Mouse (Mus musculus): ENCODE data around the gene Wdr63. TPM values are rescaled to one million over a fixed set of nuclear protein-coding genes. Genes with fewer than 3 reads are reported as not detected.

Wdr63 gene
- polyA plus RNA-seq, 1 experiment from 2014 or later = 0.09 TPM

DNA sequence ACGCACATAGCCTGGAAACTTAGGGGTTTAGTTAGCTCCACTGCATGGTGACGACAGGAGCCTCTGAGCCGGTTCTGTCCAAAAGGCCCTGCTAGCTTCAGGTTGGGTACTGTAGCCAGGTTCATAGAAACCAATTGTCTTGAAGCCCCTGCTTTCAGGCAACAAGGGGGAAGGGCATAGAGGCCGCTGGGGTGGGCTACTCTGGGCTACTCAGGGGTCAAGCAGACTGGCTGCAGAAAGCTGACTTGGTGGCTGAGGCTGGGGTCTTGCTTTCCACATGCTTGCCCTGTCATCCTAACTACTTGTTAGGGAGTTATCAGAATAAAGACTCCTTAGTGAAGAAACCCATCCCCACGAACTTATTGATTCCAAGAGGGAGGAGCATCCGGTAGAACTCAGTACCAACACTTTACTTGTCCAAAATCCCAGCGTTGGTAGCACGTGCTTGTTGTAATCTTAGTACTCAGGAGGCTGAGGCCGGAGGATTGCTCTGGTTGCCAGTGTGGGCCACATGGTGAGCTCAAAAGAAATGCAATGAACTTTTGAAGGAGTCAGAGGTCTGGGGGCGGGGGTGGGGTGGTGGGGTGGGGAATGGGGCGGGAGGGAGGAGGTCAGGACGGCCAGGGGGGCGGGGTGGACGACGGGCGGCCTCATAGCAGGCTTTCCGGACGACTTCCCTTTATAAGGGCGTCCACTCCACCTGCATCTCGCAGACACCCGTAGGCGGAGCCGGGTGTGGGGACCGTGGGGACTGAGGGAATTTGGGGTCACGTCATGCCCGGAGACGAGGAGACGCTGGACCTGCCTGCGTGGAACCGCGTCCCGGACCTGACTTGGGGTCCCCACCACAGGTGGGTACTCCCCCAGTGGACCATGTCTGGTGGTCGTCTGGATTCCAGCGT, 41.5 kb upstream of the Wdr63 start, which contains the start of gene Mcoln2:
Gene Mcoln2 (plus strand): TSS at position 678 of the 902 bp plus-strand sequence.
- WGBS = 13% methylated on average over 34 of the region's 34 CpGs
- Histone ChIP-seq H3K27me3 (peaks cover 18% of the 10 kb centered on the region; the same call in 1 of the 2 replicates), H3K36me3 (no peaks in the 10 kb centered on the region), H3K4me3 (peak within 1 kb of the TSS; percentile 55), H3K27ac (peak within 1 kb of the TSS; percentile 5; the same call in 1 of the 2 replicates), H3K9me3 (replicated peaks) (no peaks in the 10 kb centered on the region), H3K9ac (peak within 1 kb of the TSS; percentile 53), H3K4me2 (peak within 1 kb of the TSS; percentile 98), H3K4me1 (replicated peaks) (peaks cover 17% of the 10 kb centered on the region)
- peak; percentile 28; the same call in 1 of the 2 replicates for ATAC-seq (replicated peaks; ENCODE audit: insufficient number of reproducible peaks, insufficient read depth, low FRiP score, low read depth)

DNA sequence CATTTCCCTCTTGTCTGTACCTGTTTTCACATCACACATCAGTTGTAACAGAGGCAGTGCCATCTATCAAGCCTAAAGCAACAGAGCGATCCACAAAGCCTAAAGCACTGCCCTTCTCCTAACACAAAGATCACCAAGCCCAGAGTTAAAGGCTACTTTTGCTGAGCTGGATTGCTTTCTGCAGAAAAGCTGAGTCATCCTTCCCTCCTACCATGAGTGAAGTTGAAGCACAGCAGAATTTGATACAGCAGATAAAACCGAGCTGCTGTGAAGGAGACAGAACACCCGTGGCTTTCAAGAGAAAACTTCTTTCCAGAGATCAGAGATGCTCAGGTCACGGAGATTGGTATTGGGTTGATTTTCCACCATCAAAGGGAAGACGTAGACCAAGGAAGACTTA, 38.2 kb upstream of the Wdr63 start:
- Histone ChIP-seq H3K4me3 (no peak overlapping the region), H3K4me2 (no peak overlapping the region), H3K9ac (no peak overlapping the region), H3K27me3 (peaks cover 10% of the 10 kb centered on the region; the same call in 1 of the 2 replicates), H3K27ac (no peak overlapping the region), H3K4me1 (replicated peaks) (peaks cover 12% of the 10 kb centered on the region), H3K36me3 (no peaks in the 10 kb centered on the region), H3K9me3 (replicated peaks) (no peaks in the 10 kb centered on the region)
- no peak for ATAC-seq (replicated peaks; ENCODE audit: insufficient number of reproducible peaks, insufficient read depth, low FRiP score, low read depth)
- 53% methylated on average over 5 of the region's 5 CpGs for WGBS

DNA sequence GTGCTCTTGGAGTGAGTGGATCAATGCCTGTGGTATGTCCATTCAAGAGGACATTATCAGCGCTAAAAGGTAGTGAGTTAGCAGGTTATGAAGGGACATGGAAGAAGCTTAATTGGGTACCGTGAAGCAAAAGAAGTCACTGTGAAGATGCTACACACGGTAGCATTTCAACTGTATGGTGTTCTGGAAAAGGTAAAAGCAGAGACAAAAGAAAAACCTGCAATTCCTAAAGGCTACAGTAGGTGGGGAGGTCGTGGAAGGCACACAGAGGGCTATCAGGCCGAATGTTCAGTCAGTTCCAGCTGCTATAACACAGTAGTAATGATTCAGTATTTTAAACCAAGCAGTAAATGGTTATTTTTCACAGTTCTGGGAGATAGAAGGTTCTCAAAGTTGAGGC, 37.6 kb upstream of the Wdr63 start:
- Histone ChIP-seq H3K4me3 (no peak overlapping the region), H3K4me1 (replicated peaks) (peaks cover 8% of the 10 kb centered on the region), H3K9ac (no peak overlapping the region), H3K36me3 (no peaks in the 10 kb centered on the region), H3K4me2 (no peak overlapping the region), H3K27me3 (peaks cover 3% of the 10 kb centered on the region; the same call in 1 of the 2 replicates), H3K9me3 (replicated peaks) (no peaks in the 10 kb centered on the region), H3K27ac (no peak overlapping the region)
- 45% methylated on average over 5 of the region's 5 CpGs for WGBS
- ATAC-seq (replicated peaks; ENCODE audit: insufficient number of reproducible peaks, insufficient read depth, low FRiP score, low read depth) = no peak

DNA sequence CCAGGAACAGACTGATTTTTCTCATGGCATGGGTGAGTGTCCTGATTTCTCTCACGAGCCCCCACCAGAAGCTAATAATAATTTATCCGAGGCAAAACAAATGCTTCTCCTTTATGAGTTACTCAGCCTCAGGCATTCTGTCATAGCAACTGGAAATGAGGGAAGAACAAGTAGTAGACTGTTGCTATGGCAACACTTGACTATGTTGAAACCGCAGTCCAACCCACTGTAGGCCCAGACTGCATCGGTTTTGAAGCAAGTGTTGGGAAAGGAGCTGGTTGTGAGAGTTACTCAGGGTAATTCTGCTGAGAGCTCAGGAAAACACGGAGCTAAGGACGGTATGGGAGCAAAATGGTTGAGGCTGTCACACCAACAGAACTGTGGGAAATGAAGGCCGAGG, 34.6 kb upstream of the Wdr63 start:
- Histone ChIP-seq H3K9me3 (replicated peaks) (no peaks in the 10 kb centered on the region), H3K4me2 (no peak overlapping the region), H3K36me3 (no peaks in the 10 kb centered on the region), H3K27me3 (no peaks in the 10 kb centered on the region), H3K9ac (no peak overlapping the region), H3K27ac (no peak overlapping the region), H3K4me3 (no peak overlapping the region), H3K4me1 (replicated peaks) (no peaks in the 10 kb centered on the region)
- WGBS = 80% methylated on average over 7 of the region's 7 CpGs
- no peak for ATAC-seq (replicated peaks; ENCODE audit: insufficient number of reproducible peaks, insufficient read depth, low FRiP score, low read depth)

GRCm38 (mm10) chr3:146140276-146140675, 32.3 kb upstream of the Wdr63 start:
- no peaks in the 10 kb centered on the region for H3K9me3 ChIP-seq (replicated peaks)
- H3K9ac ChIP-seq = no peak overlapping the region
- H3K4me1 ChIP-seq (replicated peaks) = no peaks in the 10 kb centered on the region
- no peaks in the 10 kb centered on the region for H3K27me3 ChIP-seq
- no peak for ATAC-seq (replicated peaks; ENCODE audit: insufficient number of reproducible peaks, insufficient read depth, low FRiP score, low read depth)
- no peak overlapping the region for H3K4me3 ChIP-seq
- no peaks in the 10 kb centered on the region for H3K36me3 ChIP-seq
- H3K27ac ChIP-seq = no peak overlapping the region
- no peak overlapping the region for H3K4me2 ChIP-seq
- WGBS = 87% methylated on average over 7 of the region's 7 CpGs

DNA sequence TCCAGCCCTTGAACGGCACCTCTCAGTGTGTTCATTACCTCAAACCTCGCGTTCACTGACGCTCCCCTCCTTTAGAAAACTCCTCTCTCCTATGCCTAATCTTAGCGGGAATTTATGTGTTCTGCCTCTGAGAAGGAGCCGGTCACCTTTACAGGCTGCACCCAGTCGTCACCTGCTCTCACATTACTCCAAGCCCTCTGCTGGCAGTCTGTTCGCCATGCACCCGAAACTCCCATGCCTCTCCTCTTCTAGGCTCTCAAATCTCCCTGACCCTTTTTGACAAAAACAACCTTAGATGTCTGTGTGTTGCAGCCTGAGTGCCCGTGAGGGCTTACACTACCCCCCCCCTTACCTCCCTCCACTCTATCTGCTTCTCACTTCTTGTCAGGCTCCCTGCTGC, 28.5 kb upstream of the Wdr63 start:
- Histone ChIP-seq H3K9me3 (replicated peaks) (no peaks in the 10 kb centered on the region), H3K4me1 (replicated peaks) (no peaks in the 10 kb centered on the region), H3K4me2 (no peak overlapping the region), H3K4me3 (no peak overlapping the region), H3K27ac (no peak overlapping the region), H3K9ac (no peak overlapping the region), H3K36me3 (no peaks in the 10 kb centered on the region), H3K27me3 (no peaks in the 10 kb centered on the region)
- ATAC-seq (replicated peaks; ENCODE audit: insufficient number of reproducible peaks, insufficient read depth, low FRiP score, low read depth) = no peak
- WGBS = 23% methylated on average over 10 of the region's 10 CpGs

DNA sequence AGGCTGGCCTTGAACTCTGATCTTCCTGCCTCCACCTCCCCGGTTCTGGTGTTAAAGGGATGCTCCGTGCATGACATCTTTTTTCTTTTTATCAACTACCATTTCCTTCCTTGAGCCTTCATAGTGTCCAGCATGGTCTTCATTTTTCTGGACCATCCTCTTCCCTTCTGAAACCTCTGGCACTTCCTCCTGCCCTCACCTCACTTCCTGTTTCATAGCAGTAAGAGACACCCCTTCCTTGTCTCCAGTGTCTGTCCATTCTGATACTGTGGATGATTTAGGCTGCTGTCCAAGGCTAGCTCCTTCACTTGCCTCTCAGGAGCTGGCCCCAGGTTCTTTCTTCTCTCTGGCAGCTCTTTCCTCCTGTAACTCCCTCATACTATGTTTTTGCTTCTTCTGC, 27.5 kb upstream of the Wdr63 start:
- Histone ChIP-seq H3K9me3 (replicated peaks) (no peaks in the 10 kb centered on the region), H3K4me2 (no peak overlapping the region), H3K9ac (no peak overlapping the region), H3K4me3 (no peak overlapping the region), H3K27me3 (no peaks in the 10 kb centered on the region), H3K36me3 (no peaks in the 10 kb centered on the region), H3K4me1 (replicated peaks) (no peaks in the 10 kb centered on the region), H3K27ac (no peak overlapping the region)
- ATAC-seq (replicated peaks; ENCODE audit: insufficient number of reproducible peaks, insufficient read depth, low FRiP score, low read depth) = no peak
- WGBS = 74% methylated on average over 2 of the region's 2 CpGs

DNA sequence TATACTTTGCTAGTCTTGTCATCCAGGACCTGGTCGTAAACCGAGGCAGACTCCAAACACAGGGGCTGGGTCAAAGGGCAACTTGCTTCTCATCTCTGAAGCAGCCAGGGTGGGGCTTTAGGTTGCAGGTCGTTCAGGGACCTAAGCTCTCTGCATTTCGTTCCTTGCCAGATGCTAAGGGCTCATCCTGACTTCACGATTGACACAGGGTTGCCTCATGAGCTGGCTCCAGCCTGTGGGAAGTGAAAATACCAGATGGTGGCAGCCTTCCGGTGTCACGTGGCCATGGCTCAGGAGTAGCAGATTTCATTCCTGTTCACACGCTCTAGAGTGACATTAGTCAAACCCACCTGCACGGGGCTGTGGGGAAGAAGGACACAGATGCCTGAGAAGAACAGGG, 26.9 kb upstream of the Wdr63 start:
- no peaks in the 10 kb centered on the region for H3K9me3 ChIP-seq (replicated peaks)
- no peaks in the 10 kb centered on the region for H3K36me3 ChIP-seq
- no peak overlapping the region for H3K4me2 ChIP-seq
- no peaks in the 10 kb centered on the region for H3K4me1 ChIP-seq (replicated peaks)
- H3K27me3 ChIP-seq = no peaks in the 10 kb centered on the region
- no peak overlapping the region for H3K4me3 ChIP-seq
- H3K9ac ChIP-seq = no peak overlapping the region
- 61% methylated on average over 9 of the region's 9 CpGs for WGBS
- no peak overlapping the region for H3K27ac ChIP-seq
- ATAC-seq (replicated peaks; ENCODE audit: insufficient number of reproducible peaks, insufficient read depth, low FRiP score, low read depth) = no peak

DNA sequence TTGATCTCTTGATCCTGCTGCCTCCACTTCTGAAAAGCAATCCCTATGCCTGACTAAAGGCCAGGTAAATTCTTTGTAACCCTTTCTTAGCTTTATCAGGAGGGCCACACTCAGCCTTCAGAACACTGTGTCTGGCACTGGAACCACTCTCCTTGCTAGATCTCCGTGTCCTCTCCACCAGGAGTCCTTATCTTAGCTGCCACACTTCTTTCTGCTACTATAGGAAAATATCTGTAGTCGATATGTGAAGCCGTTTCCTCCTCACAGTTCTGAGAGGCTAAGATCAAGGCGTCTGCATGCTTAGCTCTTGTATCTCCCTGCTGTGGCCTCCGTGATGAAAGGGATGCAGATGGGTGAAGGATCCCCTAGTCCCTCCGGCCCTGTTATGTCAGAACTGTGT, 19.3 kb upstream of the Wdr63 start:
- ATAC-seq (replicated peaks; ENCODE audit: insufficient number of reproducible peaks, insufficient read depth, low FRiP score, low read depth) = no peak
- Histone ChIP-seq H3K4me3 (no peak overlapping the region), H3K9ac (no peak overlapping the region), H3K4me1 (replicated peaks) (0 out of 2 replicates have a peak, but pooled peaks cover 3% of the 10 kb centered on the region), H3K4me2 (no peak overlapping the region), H3K27ac (no peak overlapping the region), H3K27me3 (peaks cover 4% of the 10 kb centered on the region; the same call in 1 of the 2 replicates), H3K36me3 (no peaks in the 10 kb centered on the region), H3K9me3 (replicated peaks) (no peaks in the 10 kb centered on the region)
- WGBS = 33% methylated on average over 6 of the region's 6 CpGs

- H3K4me3 ChIP-seq = no peak overlapping the region
- H3K27ac ChIP-seq = no peak overlapping the region
- no peaks in the 10 kb centered on the region for H3K9me3 ChIP-seq (replicated peaks)
- 69% methylated on average over 9 of the region's 9 CpGs for WGBS
- H3K4me2 ChIP-seq = no peak overlapping the region
- no peak overlapping the region for H3K9ac ChIP-seq
- H3K4me1 ChIP-seq (replicated peaks) = peaks cover 9% of the 10 kb centered on the region; the same call in 1 of the 2 replicates
- no peak for ATAC-seq (replicated peaks; ENCODE audit: insufficient number of reproducible peaks, insufficient read depth, low FRiP score, low read depth)
- H3K36me3 ChIP-seq = no peaks in the 10 kb centered on the region
- H3K27me3 ChIP-seq = peaks cover under 1% of the 10 kb centered on the region; the same call in 1 of the 2 replicates
Measured at GRCm38 (mm10) chr3:146123464-146123825, 15.5 kb upstream of the Wdr63 start.

DNA sequence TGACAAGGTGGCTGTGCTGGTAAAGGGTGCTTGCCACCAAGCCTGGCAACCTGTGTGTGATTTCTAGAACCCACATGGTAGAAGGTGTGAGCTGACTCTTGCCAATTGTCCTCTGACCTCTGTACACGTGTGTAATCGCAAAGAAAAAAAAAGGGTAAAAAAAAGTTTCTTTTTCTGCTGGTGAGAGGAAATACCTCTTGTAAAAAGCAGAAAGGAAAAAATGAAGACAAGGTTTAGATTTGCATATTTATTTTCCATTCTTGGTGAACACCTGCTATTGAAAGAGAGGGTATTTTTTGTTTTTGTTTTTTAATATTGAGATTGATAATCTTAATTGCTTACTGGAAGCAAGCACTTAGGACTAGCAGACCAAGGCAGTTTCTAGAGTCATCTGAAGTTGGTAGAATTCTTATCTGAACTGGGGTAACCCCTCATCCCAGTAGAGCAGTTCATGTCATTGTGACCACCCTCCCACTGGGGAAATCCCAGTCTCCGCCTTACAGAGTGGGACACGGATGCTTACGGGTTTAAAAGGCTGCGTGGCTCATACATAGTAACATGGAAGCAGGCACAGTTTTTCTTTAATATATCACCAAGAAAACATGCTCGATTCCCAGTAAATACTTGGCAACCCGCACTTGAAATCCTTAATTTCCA, 15.0 kb upstream of the Wdr63 start:
- H3K36me3 ChIP-seq = no peaks in the 10 kb centered on the region
- H3K27me3 ChIP-seq = peaks cover 6% of the 10 kb centered on the region
- no peak for ATAC-seq (replicated peaks; ENCODE audit: insufficient number of reproducible peaks, insufficient read depth, low FRiP score, low read depth)
- H3K9ac ChIP-seq = no peak overlapping the region
- H3K4me3 ChIP-seq = no peak overlapping the region
- H3K27ac ChIP-seq = no peak overlapping the region
- WGBS = 82% methylated on average over 8 of the region's 8 CpGs
- H3K9me3 ChIP-seq (replicated peaks) = no peaks in the 10 kb centered on the region
- peaks cover 9% of the 10 kb centered on the region; the same call in 1 of the 2 replicates for H3K4me1 ChIP-seq (replicated peaks)
- H3K4me2 ChIP-seq = no peak overlapping the region
